Mouse (Mus musculus) inflammation-experienced regulatory T-cells (primary cell): ENCODE results near the gene Akirin2. TPM values are rescaled to one million over a fixed set of nuclear protein-coding genes. Genes with fewer than 3 reads are reported as not detected.

ENCODE experiments used
- polyA plus RNA-seq, 2 experiments: library from polyadenylated mRNA; unstranded; fragments of 100-300 nt; shearing (Covaris generic); gene quantifications; one replicate each; pipeline ENCODE4 v1.2.1; 2017

Gene Akirin2
- polyA plus RNA-seq, result 10 to 100 TPM; 84.2 to 87.6 TPM

DNA sequence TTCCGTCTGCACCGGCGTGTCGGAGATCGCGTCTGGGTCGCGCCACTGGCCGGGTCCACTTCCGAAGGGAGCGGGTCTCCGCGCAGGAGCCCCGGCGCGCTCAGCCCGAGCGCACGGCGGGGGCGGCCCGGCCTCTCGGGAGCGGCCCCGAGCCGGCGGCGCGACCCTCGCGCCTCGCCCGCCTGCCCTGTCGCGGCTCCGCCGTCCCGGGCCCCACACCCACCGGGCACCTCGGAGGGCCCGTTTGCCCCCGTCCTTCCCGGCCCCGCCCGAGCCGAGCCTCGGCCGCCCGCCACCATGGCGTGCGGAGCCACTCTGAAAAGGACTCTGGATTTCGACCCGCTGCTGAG lies at the start of gene Akirin2:
Akirin2 (plus strand) TSS at position 190 of the 350 bp plus-strand sequence.

DNA sequence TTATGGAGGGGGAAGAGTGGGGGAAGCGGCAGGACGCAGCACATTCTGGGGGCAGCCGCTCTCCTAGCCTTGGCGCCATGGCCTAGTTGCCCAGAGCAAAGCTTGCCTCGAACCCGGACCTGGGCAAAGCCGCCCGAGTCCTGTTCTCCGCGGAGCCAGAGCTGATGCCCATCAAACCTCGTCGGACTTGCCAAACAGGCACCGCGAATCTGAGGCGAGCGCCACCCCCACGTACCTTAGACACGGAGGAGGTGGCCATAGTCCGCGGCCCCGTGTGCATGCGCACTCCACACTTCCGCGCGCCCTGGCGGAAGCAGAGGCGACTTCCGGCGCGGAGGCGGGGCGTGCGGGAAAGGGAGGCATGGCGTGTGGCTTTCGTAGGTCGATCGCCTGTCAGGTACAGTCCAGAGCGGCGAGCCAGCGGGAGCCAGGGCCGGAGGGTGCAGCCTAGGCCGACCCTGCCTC lies 63.9 kb downstream of the Akirin2 start, which contains the start of the genes Orc3 and Rars2:
Orc3 (minus strand) TSS at position 315 of the 465 bp plus-strand sequence.
Rars2 (plus strand) TSS at position 328 of the 465 bp plus-strand sequence.

Other genes with a start within 250 kb of the Akirin2 start
- 100 to 1,000 TPM in 1 of 2 experiments, 10 to 100 TPM in 1; 88.3 to 109 TPM for gene Orc3, start 64.0 kb downstream of the Akirin2 start, polyA plus RNA-seq
- 10 to 100 TPM; 43.9 to 63.6 TPM for gene Rars2, start 64.0 kb downstream of the Akirin2 start, polyA plus RNA-seq
- 10 to 100 TPM; 26.9 to 30.6 TPM for gene Slc35a1, start 136.5 kb downstream of the Akirin2 start, polyA plus RNA-seq
- under 1 TPM in 1 of 2 experiments, not detected in 1; 0.69 TPM for gene Cfap206, start 179.3 kb downstream of the Akirin2 start, polyA plus RNA-seq
- gene Gm136, start 205.3 kb downstream of the Akirin2 start, polyA plus RNA-seq, result not detected
- gene Smim8, start 227.5 kb downstream of the Akirin2 start, polyA plus RNA-seq, result 10 to 100 TPM; 54.0 to 56.3 TPM